Mouse (Mus musculus): ENCODE data around the gene Zfp648.

Gene Zfp648

GRCm38 (mm10) chr1:154220566-154220965 lies 19.6 kb downstream of the Zfp648 start:
- DNase-seq (ENCODE audit: low spot score): no peak

GRCm38 (mm10) chr1:154223807-154224207 lies 22.8 kb downstream of the Zfp648 start:
- peak; percentile 37 for DNase-seq (ENCODE audit: low spot score)

- no peak for DNase-seq (ENCODE audit: low spot score)
These were observed 31.6 kb downstream of the Zfp648 start for GRCm38 (mm10) chr1:154232594-154232993.

- no peak for DNase-seq (ENCODE audit: low spot score)
These were observed 32.0 kb downstream of the Zfp648 start for GRCm38 (mm10) chr1:154233033-154233432.

- no peak for DNase-seq (ENCODE audit: low spot score)
These were observed 33.8 kb downstream of the Zfp648 start for GRCm38 (mm10) chr1:154234814-154235213.

- peak; percentile 31 for DNase-seq (ENCODE audit: low spot score)
These were observed 37.9 kb downstream of the Zfp648 start for GRCm38 (mm10) chr1:154238876-154239275.

GRCm38 (mm10) chr1:154251186-154251585 lies 50.2 kb downstream of the Zfp648 start:
- DNase-seq (ENCODE audit: low spot score): no peak

- no peak for DNase-seq (ENCODE audit: low spot score)
These were observed 51.8 kb downstream of the Zfp648 start for GRCm38 (mm10) chr1:154252739-154253138.
